Mouse (Mus musculus): ENCODE results near the gene Slc25a12. TPM values are rescaled to one million over a fixed set of nuclear protein-coding genes. Genes with fewer than 3 reads are reported as not detected.
"Not testable (repeated sequence)": the region's sequence is repeated elsewhere in the genome, so short reads cannot be mapped to it uniquely, and the experiment has no call there.

Gene Slc25a12
- polyA plus RNA-seq (2016; fragmentation: Nextera tagmentation; extraction: Ambion mirVana) = 44.0 and 45.8 TPM in 2 replicates

DNA sequence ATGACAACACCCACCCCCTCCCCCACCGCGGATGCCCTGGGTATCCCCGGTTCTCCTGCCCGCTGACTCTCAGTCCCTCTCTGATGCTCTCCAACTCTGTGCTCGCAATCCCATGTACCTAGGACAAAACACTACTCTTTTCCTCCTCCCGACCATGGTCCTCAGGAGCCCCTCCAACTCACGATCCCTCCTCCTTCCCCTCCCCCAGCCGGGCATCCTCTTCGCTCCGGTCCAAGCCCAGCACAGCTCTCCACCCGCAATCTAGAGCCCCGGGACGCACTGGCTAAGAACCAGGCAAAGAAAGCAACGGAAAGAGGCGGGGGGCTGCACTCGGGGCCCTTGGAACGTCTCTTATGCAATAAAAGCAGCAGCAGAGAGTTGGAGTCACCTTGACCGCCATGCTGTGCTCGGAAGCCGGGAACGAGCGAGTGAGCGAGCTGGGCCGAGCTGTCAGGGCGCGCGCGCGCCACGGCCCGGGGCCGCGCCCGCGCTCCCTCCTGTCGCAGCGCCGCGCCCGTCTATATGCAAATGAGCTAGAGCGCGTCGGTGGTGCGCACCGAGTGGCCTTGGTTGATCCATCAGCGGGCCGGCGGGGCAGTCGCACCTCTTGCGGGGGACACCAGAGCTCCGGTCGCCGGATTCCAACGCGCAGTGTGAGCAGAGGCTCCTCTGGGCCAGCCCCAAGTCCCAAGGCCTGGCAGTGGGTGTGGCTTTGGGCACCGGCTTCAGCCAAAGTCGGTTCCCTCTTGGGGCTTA is at the start of gene Slc25a12:
Slc25a12 (minus strand) TSS at position 625 of the 756 bp plus-strand sequence.
- Histone ChIP-seq H3K9ac (peak within 1 kb of the TSS; percentile 68), H3K27ac (peak within 1 kb of the TSS; percentile 73), H3K4me3 (peak within 1 kb of the TSS; percentile 78), H3K4me1 (peaks cover 12% of the 10 kb centered on the region; the same call in 1 of the 2 replicates), H3K36me3 (no peaks in the 10 kb centered on the region), H3K4me2 (replicated peaks) (peak within 1 kb of the TSS; percentile 78), H3K27me3 (no peaks in the 10 kb centered on the region), H3K9me3 (no peaks in the 10 kb centered on the region)
- peak; percentile 88 for ATAC-seq (ENCODE audit: insufficient number of reproducible peaks, insufficient read depth, low FRiP score, low TSS enrichment)
- WGBS = under 1% methylated on average over 57 of the region's 57 CpGs

DNA sequence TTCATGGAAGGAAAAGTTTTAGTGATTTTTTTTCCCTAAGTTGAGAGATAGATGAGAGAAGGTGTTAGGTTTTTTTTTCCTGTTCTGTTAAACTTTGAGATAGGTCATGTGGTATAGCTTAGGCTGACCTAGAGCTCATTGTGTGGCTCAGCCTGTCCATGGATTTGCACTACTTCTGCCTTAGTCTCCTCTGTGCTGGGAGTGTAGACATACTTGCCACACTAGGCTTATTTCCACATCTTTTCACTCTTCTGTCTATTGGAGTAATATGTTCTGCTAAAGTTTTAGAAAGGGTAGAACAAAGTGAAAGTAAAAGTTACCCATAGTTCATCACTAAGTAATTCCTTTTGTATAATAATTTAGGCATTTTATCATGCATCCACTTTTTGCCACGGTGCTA is 38.1 kb upstream of the Slc25a12 start:
- no peak for ATAC-seq (ENCODE audit: insufficient number of reproducible peaks, insufficient read depth, low FRiP score, low TSS enrichment)
- H3K36me3 ChIP-seq = peaks cover 32% of the 10 kb centered on the region
- 96% methylated on average over 1 of the region's 1 CpGs for WGBS

GRCm38 (mm10) chr2:71389864-71390263 is 22.3 kb upstream of the Slc25a12 start:
- peak overlapping the region; percentile 78 for H3K27ac ChIP-seq
- H3K4me3 ChIP-seq = peak overlapping the region; percentile 91

More for the DNA sequence above, 38.1 kb upstream of the Slc25a12 start:
- no peak overlapping the region for H3K4me3 ChIP-seq
- H3K4me1 ChIP-seq = no peaks in the 10 kb centered on the region
- H3K27ac ChIP-seq = no peak overlapping the region
- no peaks in the 10 kb centered on the region for H3K27me3 ChIP-seq
- H3K9ac ChIP-seq = no peak overlapping the region
- no peak overlapping the region for H3K4me2 ChIP-seq (replicated peaks)
- H3K9me3 ChIP-seq = no peaks in the 10 kb centered on the region

GRCm38 (mm10) chr2:71388951-71389763 is 21.6 kb upstream of the Slc25a12 start, which contains the start of gene Hat1:
TSS of gene Hat1 (plus strand) at chr2:71388958.
- Histone ChIP-seq H3K4me2 (replicated peaks) (peak within 1 kb of the TSS; percentile 73), H3K27ac (peak within 1 kb of the TSS; percentile 78), H3K27me3 (no peaks in the 10 kb centered on the region), H3K4me3 (peak within 1 kb of the TSS; percentile 91), H3K9ac (peak within 1 kb of the TSS; percentile 83), H3K36me3 (peaks cover 23% of the 10 kb centered on the region), H3K9me3 (no peaks in the 10 kb centered on the region), H3K4me1 (peaks cover 5% of the 10 kb centered on the region; the same call in 1 of the 2 replicates)
- peak; percentile 96 for ATAC-seq (ENCODE audit: insufficient number of reproducible peaks, insufficient read depth, low FRiP score, low TSS enrichment)
- under 1% methylated on average over 66 of the region's 66 CpGs for WGBS

More at GRCm38 (mm10) chr2:71389864-71390263, 22.3 kb upstream of the Slc25a12 start:
- Histone ChIP-seq H3K4me2 (replicated peaks) (peak overlapping the region; percentile 73), H3K9ac (peak overlapping the region; percentile 83), H3K27me3 (no peaks in the 10 kb centered on the region), H3K4me1 (peaks cover 5% of the 10 kb centered on the region; the same call in 1 of the 2 replicates), H3K9me3 (no peaks in the 10 kb centered on the region), H3K36me3 (peaks cover 26% of the 10 kb centered on the region)
- ATAC-seq (ENCODE audit: insufficient number of reproducible peaks, insufficient read depth, low FRiP score, low TSS enrichment) = no peak
- WGBS = 64% methylated on average over 9 of the region's 9 CpGs

GRCm38 (mm10) chr2:71387766-71388165 is 20.2 kb upstream of the Slc25a12 start:
- Histone ChIP-seq H3K4me1 (peaks cover 5% of the 10 kb centered on the region; the same call in 1 of the 2 replicates), H3K4me3 (no peak overlapping the region), H3K27me3 (no peaks in the 10 kb centered on the region), H3K4me2 (replicated peaks) (no peak overlapping the region), H3K9ac (no peak overlapping the region), H3K27ac (no peak overlapping the region), H3K36me3 (peaks cover 15% of the 10 kb centered on the region; the same call in 1 of the 2 replicates), H3K9me3 (no peaks in the 10 kb centered on the region)
- 83% methylated on average over 6 of the region's 6 CpGs for WGBS
- ATAC-seq (ENCODE audit: insufficient number of reproducible peaks, insufficient read depth, low FRiP score, low TSS enrichment) = no peak

DNA sequence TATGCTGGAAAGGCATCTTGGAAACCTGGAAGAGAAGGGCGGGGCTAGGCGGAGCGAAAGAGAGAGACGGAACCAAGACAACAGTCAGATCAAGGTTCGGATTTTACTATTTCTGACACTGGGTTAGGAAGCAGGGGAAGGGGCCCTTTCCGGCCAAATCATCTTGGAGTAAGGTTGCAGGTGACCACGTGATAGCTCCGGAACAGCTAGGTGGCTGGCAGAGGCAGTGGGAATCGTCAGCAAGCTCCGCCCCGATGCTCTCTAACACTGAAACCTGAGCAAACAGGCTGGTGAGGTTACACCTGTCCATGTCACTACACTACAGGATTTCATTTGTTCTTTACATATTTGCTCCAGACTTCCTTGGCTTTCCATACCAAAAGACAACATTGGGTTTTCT is 16.3 kb upstream of the Slc25a12 start:
- Histone ChIP-seq H3K4me2 (replicated peaks) (peak overlapping the region; percentile 25; the same call in 1 of the 2 replicates), H3K4me3 (no peak overlapping the region)
- WGBS = 43% methylated on average over 11 of the region's 11 CpGs

DNA sequence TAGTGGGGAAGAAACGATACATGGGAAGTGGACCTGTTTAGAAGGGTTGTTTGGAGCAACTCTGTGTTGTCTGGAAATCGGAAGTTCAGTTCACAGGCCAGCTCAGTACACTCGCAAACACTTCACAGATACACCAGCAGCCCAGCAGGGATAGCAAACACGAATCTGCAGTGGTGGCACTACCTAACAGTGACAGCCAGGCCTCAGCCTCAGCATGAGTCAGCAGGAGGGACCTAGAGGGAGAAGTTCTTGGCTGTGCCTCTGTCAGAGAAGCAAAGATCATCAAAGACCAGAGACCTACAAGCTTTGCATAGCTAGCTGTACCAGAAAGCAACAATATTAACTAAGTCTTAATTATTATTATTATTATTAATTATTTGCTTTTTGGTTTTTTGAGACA is 14.4 kb upstream of the Slc25a12 start:
- no peak overlapping the region for H3K9ac ChIP-seq
- H3K4me3 ChIP-seq = no peak overlapping the region
- H3K4me2 ChIP-seq (replicated peaks) = no peak overlapping the region
- ATAC-seq (ENCODE audit: insufficient number of reproducible peaks, insufficient read depth, low FRiP score, low TSS enrichment) = no peak
- H3K4me1 ChIP-seq = no peaks in the 10 kb centered on the region
- 76% methylated on average over 4 of the region's 4 CpGs for WGBS
- no peaks in the 10 kb centered on the region for H3K27me3 ChIP-seq
- no peaks in the 10 kb centered on the region for H3K9me3 ChIP-seq
- no peaks in the 10 kb centered on the region for H3K36me3 ChIP-seq
- H3K27ac ChIP-seq = no peak overlapping the region

More for the DNA sequence above, 16.3 kb upstream of the Slc25a12 start:
- Histone ChIP-seq H3K4me1 (no peaks in the 10 kb centered on the region), H3K9ac (no peak overlapping the region), H3K27me3 (no peaks in the 10 kb centered on the region), H3K36me3 (no peaks in the 10 kb centered on the region), H3K27ac (no peak overlapping the region), H3K9me3 (no peaks in the 10 kb centered on the region)
- no peak for ATAC-seq (ENCODE audit: insufficient number of reproducible peaks, insufficient read depth, low FRiP score, low TSS enrichment)

GRCm38 (mm10) chr2:71377426-71377825 is 9.9 kb upstream of the Slc25a12 start:
- no peak for ATAC-seq (ENCODE audit: insufficient number of reproducible peaks, insufficient read depth, low FRiP score, low TSS enrichment)
- H3K4me1 ChIP-seq = peaks cover 7% of the 10 kb centered on the region; the same call in 1 of the 2 replicates
- H3K9me3 ChIP-seq = no peaks in the 10 kb centered on the region
- no peak overlapping the region for H3K9ac ChIP-seq
- no peak overlapping the region for H3K4me3 ChIP-seq
- H3K36me3 ChIP-seq = no peaks in the 10 kb centered on the region
- no peaks in the 10 kb centered on the region for H3K27me3 ChIP-seq
- no peak overlapping the region for H3K4me2 ChIP-seq (replicated peaks)
- no peak overlapping the region for H3K27ac ChIP-seq
- WGBS = 90% methylated on average over 5 of the region's 5 CpGs

DNA sequence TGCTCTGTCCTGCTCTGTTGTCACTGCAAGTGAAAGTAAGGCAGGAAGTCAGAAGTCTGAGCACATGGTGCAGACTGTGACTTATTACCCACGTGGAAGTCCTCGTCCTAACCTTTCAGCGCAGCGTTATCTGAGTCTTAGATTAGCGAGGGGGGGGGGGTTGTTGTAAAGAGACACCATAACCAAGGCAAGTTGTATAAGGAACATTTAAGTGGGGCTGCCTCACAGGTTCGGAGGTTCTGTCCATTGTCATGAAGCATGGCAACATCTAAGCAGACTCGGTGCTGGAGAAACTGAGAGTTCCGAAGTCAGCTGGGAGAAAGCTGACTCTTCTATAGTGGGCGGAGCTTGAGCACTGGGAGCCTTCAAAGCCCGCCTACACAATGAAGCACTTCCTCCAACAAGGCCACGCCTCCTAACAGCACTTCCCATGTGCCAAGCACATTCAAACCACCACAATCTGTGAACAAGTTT is 8.9 kb upstream of the Slc25a12 start:
- no peaks in the 10 kb centered on the region for H3K27me3 ChIP-seq
- WGBS = 45% methylated on average over 11 of the region's 11 CpGs
- 0 out of 2 replicates have a peak overlapping the region, but pooled peaks have one; percentile 0 for H3K4me2 ChIP-seq (replicated peaks)
- no peak overlapping the region for H3K4me3 ChIP-seq
- H3K4me1 ChIP-seq = peaks cover 7% of the 10 kb centered on the region; the same call in 1 of the 2 replicates
- H3K9me3 ChIP-seq = no peaks in the 10 kb centered on the region
- H3K9ac ChIP-seq = no peak overlapping the region
- no peak overlapping the region for H3K27ac ChIP-seq
- no peaks in the 10 kb centered on the region for H3K36me3 ChIP-seq
- no peak for ATAC-seq (ENCODE audit: insufficient number of reproducible peaks, insufficient read depth, low FRiP score, low TSS enrichment)

- no peaks in the 10 kb centered on the region for H3K36me3 ChIP-seq
- no peak overlapping the region for H3K4me2 ChIP-seq (replicated peaks)
- H3K9ac ChIP-seq = no peak overlapping the region
- no peak for ATAC-seq (ENCODE audit: insufficient number of reproducible peaks, insufficient read depth, low FRiP score, low TSS enrichment)
- H3K9me3 ChIP-seq = no peaks in the 10 kb centered on the region
- no peak overlapping the region for H3K4me3 ChIP-seq
- 45% methylated on average over 8 of the region's 8 CpGs for WGBS
- H3K27ac ChIP-seq = 0 out of 2 replicates have a peak overlapping the region, but pooled peaks have one; percentile 36
- H3K4me1 ChIP-seq = peaks cover 7% of the 10 kb centered on the region; the same call in 1 of the 2 replicates
- no peaks in the 10 kb centered on the region for H3K27me3 ChIP-seq
Observed at GRCm38 (mm10) chr2:71374275-71375155, 7.0 kb upstream of the Slc25a12 start.

DNA sequence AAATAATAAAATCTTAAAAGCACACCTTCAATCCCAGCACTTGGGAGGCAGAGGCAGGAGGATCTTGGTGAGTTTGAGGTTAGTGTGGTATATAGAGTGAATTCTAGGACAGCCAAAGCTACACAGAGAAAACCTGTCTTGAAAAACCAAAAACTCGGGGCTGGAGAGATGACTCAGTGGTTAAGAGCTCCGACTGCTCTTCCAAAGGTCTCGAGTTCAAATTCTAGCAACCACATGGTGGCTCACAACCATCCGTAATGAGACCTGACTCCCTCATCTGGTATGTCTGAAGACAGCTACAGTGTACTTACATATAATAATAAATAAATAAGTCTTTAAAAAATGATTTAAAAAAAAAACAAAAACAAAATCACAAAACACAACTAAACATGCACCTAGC is 4.7 kb upstream of the Slc25a12 start:
- not testable (repeated sequence) for H3K4me1 ChIP-seq; H3K27me3 ChIP-seq; H3K4me3 ChIP-seq; H3K9ac ChIP-seq; H3K27ac ChIP-seq; H3K9me3 ChIP-seq; ATAC-seq (ENCODE audit: insufficient number of reproducible peaks, insufficient read depth, low FRiP score, low TSS enrichment); H3K36me3 ChIP-seq; H3K4me2 ChIP-seq (replicated peaks)
- WGBS = 90% methylated on average over 4 of the region's 4 CpGs

Measured in embryonic facial prominence, embryonic 12.5 days (tissue).